Mouse (Mus musculus): ENCODE results near the gene Ifng.

DNA sequence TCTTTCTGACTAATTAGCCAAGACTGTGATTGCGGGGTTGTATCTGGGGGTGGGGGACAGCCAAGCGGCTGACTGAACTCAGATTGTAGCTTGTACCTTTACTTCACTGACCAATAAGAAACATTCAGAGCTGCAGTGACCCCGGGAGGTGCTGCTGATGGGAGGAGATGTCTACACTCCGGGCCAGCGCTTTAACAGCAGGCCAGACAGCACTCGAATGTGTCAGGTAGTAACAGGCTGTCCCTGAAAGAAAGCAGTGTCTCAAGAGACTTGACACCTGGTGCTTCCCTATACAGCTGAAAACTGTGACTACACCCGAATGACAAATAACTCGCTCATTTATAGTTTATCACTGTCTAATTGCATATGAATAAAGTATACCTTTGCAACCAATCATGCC lies 4.7 kb downstream of the Ifng start:
- TF ChIP-seq CTCF (IDR thresholded peaks at IDR 0.05; ENCODE audit: low read depth) (no peak), EP300 (optimal IDR thresholded peaks at IDR 0.05) (no peak)

Data from stomach, postnatal 0 days (tissue).